Mouse (Mus musculus): Measurements from ENCODE around the gene Anp32a.

Anp32a gene
- long read RNA-seq, experiment 1, partial matches to known transcripts: 8 of 12 reads
- long read RNA-seq, experiment 1, other reads (novel, unspliced or antisense): 3 of 12 reads
- long read RNA-seq, experiment 2, partial matches to known transcripts: 22 of 28 reads
- long read RNA-seq, experiment 2, other reads (novel, unspliced or antisense): 6 of 28 reads

- intact Hi-C loops (cut with DNase I): loop anchor here (2.0 to 5.0 kb wide), 2 partner anchors 32 to 76 kb away; no protein-coding TSS in a partner anchor
Observed at GRCm38 (mm10) chr9:62341123-62341486, at the start of gene Anp32a. Anp32a (plus strand) TSS chr9:62341293.

DNA sequence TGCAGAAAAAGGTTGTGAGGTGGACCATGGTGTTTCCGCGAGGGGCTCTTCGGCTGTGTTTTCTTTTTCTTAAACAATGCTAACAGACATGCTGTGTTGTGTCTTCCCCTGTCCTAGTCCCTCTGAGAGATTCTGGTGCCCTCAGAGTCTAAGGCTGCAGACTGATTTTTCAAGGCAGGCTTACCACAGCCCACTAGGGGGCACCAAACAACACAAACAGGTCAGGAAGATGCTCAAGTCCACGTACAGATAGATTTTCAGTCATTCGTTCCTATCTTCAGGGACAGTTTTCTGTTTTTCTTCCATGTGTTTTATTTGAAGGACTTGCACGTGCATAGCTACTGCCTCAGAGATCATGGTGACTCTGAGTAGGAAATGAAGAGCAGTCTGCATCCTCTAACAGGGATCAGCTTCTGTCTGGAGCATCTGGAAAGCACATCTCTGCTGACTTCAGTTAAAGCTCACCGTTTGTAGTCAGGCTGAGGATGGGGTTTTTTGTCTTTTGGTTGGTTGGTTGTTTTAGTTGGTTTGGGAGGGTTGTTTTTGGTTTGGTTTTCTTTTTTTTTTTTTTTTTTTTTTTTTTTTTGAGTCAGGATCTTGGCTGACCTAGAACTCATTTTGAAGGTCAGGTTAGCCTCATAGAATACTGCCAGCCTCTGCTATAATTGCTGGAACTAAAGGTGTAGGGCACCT is 45.9 kb upstream of the Anp32a start:
- intact Hi-C loops (cut with DNase I): loop anchor here (5.0 kb wide), 1 partner anchor 172 kb away; no protein-coding TSS in a partner anchor

GRCm38 (mm10) chr9:62296891-62297290 is 44.2 kb upstream of the Anp32a start:
- intact Hi-C loops (cut with DNase I): loop anchor here (5.0 kb wide), 1 partner anchor 170 kb away; no protein-coding TSS in a partner anchor

DNA sequence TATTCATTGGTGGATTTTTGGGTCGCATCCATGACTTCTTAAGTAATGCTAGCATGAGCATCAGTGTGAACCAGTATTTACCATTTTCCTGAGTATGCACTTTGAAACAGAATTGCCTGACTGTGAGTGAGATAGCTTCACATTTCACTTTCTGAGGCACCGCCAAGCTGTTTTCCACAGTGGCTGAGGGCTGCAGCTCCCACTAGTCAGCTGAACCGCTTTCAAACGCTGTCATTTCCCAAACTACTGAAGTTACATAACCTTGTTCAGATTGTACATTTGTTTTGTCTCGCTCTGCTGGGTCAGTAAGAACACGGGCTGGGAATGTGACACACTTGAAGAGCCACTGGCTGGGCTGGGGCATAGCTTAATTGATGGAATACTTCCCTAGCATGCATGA is 25.5 kb upstream of the Anp32a start:
- intact Hi-C loops (cut with DNase I): no loop called here

DNA sequence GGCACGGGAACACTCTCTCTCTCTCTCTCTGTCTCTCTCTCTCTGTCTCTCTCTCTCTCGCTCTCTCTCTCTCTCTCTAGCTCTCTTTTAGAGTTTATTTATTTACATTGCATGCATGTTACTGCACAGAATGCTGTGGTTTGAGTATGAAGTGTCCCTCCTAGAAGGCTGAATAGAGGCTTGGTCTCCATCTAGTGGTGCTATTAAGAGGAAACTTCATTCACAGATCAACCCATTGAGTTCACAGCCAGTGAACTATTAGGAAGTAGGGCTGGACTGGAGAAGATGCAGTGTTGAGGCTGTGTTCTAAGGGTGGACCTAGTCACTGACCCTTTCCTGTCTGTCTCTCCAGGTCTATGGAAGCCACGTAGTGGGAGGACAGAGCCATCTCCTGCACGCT is 22.4 kb upstream of the Anp32a start:
- intact Hi-C loops (cut with DNase I): no loop called here

DNA sequence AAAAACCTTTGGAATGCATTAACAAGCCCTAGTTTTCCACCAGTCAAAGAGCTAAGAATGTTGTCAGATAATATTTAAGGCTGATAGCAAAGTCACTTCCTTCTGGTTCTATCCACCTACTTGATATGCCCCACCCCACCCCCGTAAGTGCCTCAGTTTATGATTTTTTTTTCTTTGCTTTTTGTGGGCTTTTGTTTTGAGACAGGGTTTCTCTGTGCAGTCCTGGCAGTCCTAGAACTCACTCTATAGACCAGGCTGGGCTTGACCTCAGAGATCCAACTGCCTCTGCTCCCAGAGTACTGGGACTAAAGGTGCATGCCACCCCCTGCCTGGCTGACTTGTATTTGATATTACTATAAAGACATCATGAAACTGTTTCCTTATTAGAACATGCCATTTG is 17.3 kb upstream of the Anp32a start:
- intact Hi-C loops (cut with DNase I): no loop called here

DNA sequence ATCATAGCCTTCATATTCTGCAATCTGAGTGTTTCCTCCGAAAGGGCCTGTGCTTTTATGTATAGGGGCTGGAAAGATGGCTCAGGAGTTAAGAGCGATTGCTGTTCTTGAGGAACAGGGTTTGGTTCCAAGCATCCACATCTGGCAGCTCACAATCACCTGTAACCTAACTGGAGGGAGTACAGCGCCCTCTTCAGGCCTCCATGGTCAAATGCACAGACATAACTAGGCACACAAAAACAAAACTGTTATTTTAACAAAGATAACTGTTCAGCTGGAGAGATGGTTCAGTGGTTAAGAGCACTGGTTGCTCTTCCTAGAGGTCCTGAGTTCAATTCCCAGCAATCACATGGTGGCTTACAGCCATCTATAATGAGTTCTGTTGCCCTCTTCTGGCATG is 15.1 kb upstream of the Anp32a start:
- intact Hi-C loops (cut with DNase I): no loop called here

- intact Hi-C loops (cut with DNase I): no loop called here
Observed at GRCm38 (mm10) chr9:62334298-62334825, 6.7 kb upstream of the Anp32a start.

DNA sequence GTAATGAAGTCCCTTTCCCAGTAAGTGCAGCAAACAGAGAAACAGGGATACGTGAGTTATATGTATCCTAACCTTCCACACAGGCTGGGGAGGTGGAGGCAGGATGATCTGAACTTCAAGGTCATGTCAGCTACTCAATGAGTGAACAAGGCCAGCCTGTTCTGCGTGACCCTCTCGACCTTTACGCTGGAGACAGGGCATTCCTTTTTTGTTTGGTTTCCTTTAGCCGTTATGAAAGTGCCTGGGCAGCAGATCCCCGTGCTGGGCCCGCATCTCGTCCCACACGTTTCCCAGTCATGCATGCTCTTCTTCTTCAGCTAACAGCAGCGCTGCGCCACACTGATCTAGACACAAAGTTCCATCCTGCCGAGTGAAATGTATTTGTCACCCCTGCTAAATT is 5.7 kb upstream of the Anp32a start:
- intact Hi-C loops (cut with DNase I): no loop called here

DNA sequence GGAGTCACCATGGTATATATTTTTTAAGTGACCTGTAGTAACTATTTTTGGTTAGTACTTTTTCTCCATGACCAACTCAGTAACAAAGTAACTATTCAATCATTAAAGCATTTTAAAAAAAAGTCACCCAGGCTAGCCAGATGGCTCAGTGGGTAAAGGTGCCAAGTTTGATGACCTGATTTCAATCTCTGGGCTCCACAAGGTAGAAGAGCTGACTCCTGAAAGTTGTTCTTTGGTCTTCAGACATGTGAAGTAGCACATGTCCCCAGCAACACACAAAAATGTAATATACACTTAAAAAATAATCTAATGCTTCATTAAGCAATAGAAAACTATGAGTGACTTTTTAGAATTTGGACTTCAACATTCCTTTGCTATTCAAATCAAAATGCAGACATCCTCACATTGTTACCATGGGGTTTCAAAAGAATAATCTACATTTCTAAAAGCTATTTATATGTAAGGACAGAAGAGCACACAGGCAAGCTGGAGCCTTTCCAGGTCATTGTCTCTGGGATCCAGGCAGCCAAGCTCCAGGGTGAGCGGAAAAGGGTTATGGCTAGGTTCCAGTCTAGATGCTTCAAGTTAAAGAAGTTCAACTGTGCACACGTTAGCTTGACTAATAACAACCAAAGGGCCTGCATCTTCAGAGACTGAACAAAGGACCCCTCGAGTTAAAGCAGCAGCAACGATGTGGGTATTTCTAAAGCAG is 3.0 kb upstream of the Anp32a start:
- intact Hi-C loops (cut with DNase I): no loop called here

DNA sequence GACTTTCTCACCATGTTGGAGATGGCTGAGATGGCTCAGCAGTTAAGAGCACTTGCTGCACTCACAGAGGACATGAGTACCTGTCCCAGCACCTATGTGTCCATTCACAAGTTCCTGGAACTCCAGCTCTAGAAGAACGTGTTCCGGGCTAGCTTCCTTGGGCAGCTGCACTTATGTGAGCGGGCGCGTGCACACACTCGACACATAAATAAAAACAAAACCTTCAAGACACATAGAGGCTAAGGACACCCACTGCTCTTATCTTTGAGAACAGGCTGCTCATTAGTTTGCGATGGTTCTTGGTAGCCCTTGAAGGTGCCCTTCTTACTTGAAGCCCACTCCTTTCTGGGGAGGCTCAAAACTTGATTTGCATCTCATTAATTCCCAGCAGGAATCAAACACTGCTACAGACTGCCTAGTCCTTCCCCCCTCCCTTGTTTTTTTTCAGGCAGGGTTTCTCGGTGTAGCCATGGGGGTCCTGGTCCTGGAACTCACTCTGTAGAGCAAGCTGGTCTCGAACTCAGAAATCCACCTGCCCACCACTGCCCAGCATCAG is 2.4 kb upstream of the Anp32a start:
- intact Hi-C loops (cut with DNase I): no loop called here

DNA sequence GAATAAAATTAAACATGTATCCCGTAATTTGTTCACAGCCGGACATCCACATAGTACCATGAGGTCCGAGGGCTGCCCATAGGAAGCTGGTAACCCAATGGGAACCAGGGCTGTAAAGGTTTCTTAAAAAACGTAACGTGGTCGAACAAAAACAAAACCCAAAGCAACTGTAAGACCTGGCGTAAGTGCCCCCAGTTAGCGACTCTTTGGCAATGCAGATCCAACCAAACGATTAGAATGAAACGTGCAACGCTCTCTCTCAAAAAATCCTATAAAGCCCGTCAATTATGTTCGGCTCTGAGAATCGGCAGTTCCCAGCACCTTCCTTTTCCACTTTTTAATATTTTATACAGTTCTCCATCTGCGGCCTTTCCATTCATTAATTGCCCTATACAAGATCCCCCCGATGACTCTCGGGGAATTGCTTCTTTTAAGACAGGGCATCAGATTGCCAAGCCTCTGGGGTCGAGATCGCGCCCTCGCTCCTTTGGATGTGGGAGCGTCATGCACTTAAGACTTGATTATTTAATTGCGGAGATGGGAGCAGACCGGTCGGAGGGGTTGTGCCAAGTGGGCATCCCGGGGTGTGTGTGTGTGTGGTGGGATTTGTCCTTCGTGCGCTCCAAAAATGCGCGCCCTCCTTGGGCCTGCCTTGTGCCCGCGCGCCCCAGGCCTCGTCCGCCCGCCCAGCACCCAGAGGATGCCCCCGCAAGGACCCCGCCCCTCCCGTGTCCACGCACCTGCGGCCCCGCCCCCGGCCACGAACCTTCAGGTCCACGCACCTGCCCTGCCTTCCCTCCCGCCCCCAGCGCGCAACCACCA is 581 bp upstream of the Anp32a start:
- intact Hi-C loops (cut with DNase I): loop anchor here (2.0 to 5.0 kb wide), 2 partner anchors 32 to 77 kb away; no protein-coding TSS in a partner anchor

- intact Hi-C loops (cut with DNase I): loop anchor here (2.0 to 5.0 kb wide), 2 partner anchors 31 to 75 kb away; no protein-coding TSS in a partner anchor
Observed at GRCm38 (mm10) chr9:62341701-62342440, 778 bp downstream of the Anp32a start.

- intact Hi-C loops (cut with DNase I): loop anchor here (5.0 kb wide), 1 partner anchor 75 kb away; no protein-coding TSS in a partner anchor
Observed at GRCm38 (mm10) chr9:62342441-62343191, 1.5 kb downstream of the Anp32a start.

DNA sequence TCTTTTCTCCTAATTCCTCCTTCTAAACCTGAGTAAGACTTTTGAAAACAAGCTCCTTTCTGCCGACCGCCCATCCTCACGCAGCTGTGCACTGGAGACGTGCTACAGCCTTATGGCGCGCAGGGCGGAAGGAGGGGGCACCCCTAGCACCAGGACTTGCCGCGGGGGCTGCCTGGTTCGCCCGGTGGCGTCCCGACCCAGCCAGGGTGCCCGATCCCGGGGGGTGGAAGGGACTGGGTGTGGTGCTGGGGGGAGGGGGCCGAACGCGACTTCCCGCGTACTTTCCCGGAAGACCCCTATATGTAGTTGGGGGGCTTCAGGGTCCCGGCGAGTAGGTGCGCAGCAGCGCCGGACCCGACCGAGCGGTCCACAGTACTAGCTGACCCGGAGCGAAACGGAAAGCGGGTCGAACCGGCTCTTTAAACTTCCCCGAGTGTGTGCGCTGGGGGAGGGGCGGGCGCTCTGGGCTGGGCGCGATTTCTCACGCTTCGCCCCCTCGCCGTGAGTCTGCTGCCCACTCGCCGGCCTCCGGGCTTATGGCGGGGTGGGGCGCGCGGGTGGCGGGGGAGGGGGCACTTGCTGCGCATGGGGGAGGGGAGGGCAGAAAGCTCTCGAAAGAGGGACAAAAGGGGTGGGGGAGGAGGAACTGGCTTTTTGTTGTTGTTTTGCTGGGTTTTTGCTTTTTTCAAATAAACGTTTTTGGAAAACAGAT is 2.3 kb downstream of the Anp32a start:
- intact Hi-C loops (cut with DNase I): loop anchor here (5.0 kb wide), 1 partner anchor 74 kb away; no protein-coding TSS in a partner anchor

DNA sequence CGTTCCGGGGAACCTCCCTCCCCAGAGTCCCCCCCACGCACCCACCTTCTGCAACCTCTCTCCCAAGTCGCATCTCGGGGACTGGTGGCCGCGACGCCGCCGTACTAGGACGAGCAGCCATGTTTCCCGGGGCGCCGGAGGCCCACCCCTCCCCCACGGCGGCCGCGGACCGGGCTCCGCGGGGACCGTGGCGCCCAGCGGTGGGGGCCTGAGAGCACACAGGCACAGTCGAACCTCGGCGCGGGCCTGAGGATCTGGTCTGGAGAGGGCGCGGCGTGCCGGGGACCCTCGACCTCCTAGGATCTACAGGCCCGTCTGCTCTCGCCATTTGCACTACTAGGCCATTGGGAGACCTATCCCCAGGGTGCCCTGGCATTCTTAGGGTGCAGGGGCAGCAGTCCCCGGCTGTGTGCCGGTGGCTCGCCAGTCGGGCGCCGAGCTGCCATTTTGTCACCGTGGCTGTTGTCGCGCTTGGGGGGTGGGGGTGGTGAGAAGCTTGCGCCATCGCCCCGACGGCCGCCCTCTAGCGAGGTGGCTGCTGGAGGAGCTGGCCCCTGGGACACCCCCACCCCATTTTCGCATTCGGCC is 2.9 kb downstream of the Anp32a start:
- intact Hi-C loops (cut with DNase I): loop anchor here (5.0 kb wide), 1 partner anchor 73 kb away; no protein-coding TSS in a partner anchor

DNA sequence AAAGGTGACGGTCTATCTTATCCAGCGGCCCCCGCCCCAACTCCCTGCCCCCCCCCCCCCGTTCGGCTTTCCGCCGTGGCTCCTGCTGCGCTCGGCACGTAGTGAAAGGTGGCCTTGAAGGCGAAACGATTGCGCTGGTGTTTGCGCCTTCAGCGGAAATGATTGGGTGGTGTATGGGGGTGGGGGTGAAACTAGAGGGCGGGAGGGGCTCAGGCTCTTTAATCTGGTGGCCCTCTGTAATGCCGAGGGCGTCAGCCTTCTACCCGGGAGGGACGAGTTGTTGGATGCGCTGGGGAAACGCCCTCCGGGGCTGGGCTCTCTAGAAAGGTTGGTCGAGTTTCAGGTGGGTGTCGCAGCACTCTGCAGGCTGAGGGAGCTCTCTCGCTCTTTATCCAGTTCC is 3.5 kb downstream of the Anp32a start:
- intact Hi-C loops (cut with DNase I): loop anchor here (5.0 kb wide), 1 partner anchor 73 kb away; no protein-coding TSS in a partner anchor

GRCm38 (mm10) chr9:62345081-62345481 is 4.0 kb downstream of the Anp32a start:
- intact Hi-C loops (cut with DNase I): loop anchor here (1.0 kb wide), 1 partner anchor 18 kb away; no protein-coding TSS in a partner anchor

Measured in adrenal gland (tissue).